Mouse (Mus musculus) hematopoietic stem cell, adult 5-6 weeks (primary cell): ENCODE results near the gene Fnbp4. TPM values are rescaled to one million over a fixed set of nuclear protein-coding genes. Genes with fewer than 3 reads are reported as not detected.

Experiments
- total RNA-seq: library from RNA; stranded (forward); fragments of 172-1452, 232-1000 nt; gene quantifications from 2 replicates; pipeline ENCODE4 v1.2.3, GENCODE M21; 2017

The Fnbp4 gene
- total RNA-seq, 1 experiment from 2014 or later: 232 TPM

Other genes starting within 250 kb of the Fnbp4 start
- gene Ptprj, start 164.7 kb upstream of the Fnbp4 start, total RNA-seq: 31.8 and 42.3 TPM in 2 replicates
- gene Nup160, start 68.2 kb upstream of the Fnbp4 start, total RNA-seq: 49.7 and 56.0 TPM in 2 replicates
- not detected in 2 replicates for gene Agbl2, start 37.4 kb downstream of the Fnbp4 start, total RNA-seq
- gene Mtch2, start 101.8 kb downstream of the Fnbp4 start, total RNA-seq: 138 and 140 TPM in 2 replicates
- not detected in 2 replicates for gene C1qtnf4, start 140.5 kb downstream of the Fnbp4 start, total RNA-seq
- 25.1 and 37.2 TPM in 2 replicates for gene Kbtbd4, start 159.4 kb downstream of the Fnbp4 start, total RNA-seq
- 62.2 and 92.6 TPM in 2 replicates for gene Ndufs3, start 159.5 kb downstream of the Fnbp4 start, total RNA-seq
- gene Celf1, start 195.0 kb downstream of the Fnbp4 start, total RNA-seq: 34.6 and 53.8 TPM in 2 replicates